Mouse (Mus musculus) v-Abl transformed pro-B cells (cell line): ENCODE data around the gene Mettl6.

Source experiments
- in situ Hi-C, 2 experiments: fragments of 400-800 bp; cut with MboI; formaldehyde crosslinking; loops; one replicate each; pipeline ENCODE4 v1.15.1; 2025; ENCODE audit not compliant: unreplicated experiment in 2 of 2

The Mettl6 gene

DNA sequence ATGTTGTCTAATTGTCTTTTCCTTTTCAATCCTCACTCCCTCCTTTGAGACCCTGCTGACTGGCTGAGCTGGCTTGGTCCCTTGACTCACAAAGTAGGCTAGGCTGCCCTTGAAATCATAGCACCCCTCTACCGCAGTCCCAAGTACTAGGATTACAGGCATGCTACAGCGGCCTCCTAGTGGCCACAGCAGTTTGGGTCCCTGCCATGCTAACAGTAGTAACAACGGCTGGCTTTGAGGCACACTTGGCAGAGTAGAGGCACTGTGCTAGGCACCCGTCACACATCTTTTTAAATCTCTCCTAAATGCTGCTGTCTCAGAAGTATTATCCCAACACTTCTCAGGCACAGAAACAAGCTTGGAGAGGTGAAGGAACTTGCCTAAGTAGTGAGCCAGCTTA lies 8.4 kb downstream of the Mettl6 start:
- in situ Hi-C loops, result loop anchor here in 1 of 2 experiments (25.0 kb wide), 1 partner anchor 1576 kb away; no protein-coding TSS in a partner anchor

DNA sequence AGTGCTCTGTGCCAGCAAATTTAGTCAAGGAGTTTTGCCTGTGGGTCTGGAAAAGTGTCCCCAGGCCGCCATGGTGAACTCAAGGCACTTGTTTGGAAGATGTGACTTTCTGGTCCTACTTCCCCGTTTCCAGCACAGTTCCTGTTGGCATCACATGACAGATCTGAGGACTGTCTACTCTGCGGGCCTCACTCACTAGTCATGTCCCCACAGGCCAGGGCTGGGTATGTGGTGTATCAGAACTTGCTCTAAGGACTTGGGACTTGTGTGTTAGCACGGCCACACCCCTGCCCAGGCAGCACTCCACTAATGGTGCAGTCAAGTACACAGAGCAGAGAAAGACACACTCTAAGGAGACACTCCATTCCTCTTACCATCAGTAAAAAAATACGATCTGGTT lies 12.4 kb downstream of the Mettl6 start:
- in situ Hi-C loops, result loop anchor here in 1 of 2 experiments (25.0 kb wide), 1 partner anchor 1580 kb away; no protein-coding TSS in a partner anchor

DNA sequence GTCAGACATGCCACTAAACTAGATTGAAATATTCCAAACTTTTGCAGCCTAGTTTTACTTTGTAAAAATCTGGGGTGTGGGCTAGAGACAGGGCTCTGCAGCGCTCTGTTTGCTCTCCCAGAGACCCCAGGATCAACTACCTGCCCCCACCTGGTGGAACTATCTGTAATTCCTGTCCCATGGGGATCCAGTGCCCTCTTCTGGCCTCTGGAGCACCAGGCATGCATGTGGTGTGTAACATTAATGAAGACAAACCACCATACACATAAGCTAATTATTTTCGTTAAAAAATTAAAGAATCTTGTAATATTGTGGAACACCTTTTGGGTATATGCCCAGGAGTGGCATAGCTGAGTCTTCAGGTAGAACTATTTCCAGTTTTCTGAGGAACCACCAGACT lies 21.5 kb downstream of the Mettl6 start:
- in situ Hi-C loops, result loop anchor here (5.0 kb wide), 1 partner anchor 256 kb away; the partner anchor contains the start of genes Nisch (in 2 of the 2) and Sema3g (in 2 of the 2)

DNA sequence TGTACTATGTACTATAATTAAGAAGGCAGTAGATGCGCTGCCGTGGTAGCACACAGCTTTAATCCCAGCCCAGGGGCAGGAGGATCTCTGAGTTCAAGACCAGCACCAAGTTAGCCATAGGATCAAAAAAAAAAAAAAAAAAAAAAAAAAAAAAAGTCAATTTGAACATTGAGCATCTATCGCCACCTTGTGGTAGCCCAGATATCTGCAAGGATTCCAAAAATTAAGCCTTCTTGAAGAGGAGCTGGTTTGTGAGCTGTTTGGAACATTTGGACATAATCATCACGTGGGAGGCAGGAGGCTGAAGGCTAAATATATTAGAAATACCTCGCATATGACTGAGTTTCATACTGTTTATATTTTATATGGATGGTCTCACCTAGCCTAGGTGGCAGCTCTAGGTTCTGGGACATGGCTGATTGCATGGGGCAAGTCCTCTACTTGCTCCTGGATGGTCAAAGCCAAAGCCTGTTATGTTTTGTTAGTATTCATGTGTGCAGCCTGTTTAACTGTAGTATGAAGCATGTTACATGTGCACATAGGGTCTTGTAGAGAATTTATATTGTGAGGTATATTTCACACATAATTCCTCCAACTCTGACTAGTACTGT lies 22.3 kb downstream of the Mettl6 start:
- in situ Hi-C loops, result loop anchor here (5.0 kb wide), 1 partner anchor 255 kb away; the partner anchor contains the start of genes Nisch (in 2 of the 2) and Sema3g (in 2 of the 2)

DNA sequence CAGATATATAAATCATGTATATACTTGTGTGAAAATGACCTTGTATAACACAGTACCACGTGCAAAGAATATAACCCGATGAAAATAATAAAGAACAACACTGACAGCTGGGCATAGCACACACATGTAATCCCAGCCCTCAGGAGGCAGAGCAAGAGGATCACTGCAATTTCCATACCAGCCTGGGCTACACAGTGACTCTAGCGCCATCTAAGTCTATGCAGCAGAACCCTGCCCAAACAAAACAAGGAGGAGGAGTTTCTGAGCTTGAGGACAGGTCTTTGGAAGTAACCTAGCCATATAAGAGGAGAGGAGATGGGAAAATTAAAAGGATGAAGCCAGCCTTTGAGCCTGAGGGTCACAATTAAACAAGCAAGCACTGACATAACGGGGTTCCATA lies 25.1 kb downstream of the Mettl6 start:
- in situ Hi-C loops, result loop anchor here (5.0 to 10.0 kb wide), 2 partner anchors 85 to 252 kb away; partner anchors contain the start of genes Nisch (in 2 of the 2) and Sema3g (in 2 of the 2)

DNA sequence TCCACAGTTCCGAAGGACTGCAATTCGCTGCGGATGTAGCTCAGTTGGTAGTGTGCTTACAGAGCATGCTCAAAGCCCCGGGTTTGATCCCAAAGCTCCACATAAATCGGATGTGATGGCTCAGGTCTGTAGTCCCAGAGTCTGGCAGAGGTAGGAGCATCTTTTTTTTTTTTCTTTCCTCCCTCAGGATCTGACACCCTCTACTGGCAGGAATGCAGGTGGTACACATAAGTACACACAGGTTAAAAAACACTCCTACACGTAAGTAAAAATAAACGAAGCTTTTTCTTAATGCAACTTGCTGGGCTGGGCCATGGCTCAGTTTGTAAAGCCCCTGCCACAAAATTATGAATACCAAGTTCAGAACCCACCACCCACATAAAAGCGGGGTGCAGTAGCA lies 30.7 kb downstream of the Mettl6 start:
- in situ Hi-C loops, result loop anchor here (5.0 to 10.0 kb wide), 2 partner anchors 77 to 79 kb away; no protein-coding TSS in a partner anchor

DNA sequence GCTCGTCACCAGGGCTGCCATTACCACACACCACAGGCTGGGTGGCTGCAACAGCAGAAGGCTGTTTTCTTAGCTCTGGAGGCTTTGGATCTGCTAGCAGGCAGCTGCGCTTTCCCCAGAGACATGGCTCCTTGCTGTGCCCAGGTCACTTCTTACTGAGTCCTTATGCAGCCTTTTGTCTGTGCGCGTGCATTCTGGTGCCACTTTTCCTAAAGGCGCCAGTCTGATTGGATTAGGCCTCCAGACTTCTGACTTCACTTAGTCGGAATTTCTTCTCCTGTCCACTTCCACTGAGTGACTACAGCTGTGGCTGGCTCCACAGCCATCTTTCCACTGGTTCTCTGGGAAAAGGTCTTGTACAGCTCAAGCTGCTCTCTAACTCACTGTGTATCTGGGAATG lies 32.0 kb downstream of the Mettl6 start:
- in situ Hi-C loops, result loop anchor here (5.0 to 10.0 kb wide), 2 partner anchors 76 to 78 kb away; no protein-coding TSS in a partner anchor

DNA sequence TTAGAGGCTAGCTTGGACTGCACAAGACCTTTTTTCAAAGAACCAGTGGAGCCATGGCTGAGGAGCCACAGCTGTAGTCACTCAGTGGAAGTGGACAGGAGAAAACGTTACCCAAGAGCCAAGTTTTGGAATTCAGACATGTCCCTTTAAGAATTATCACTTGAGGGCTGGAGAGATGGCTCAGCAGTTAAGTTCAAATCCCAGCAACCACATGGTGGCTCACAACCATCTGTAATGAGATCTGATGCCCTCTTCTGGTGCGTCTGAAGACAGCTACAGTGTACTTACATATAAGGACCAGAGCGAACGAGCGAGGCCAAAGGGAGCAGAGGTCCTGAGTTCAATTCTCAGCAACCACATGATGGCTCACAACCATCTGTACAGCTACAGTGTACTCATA lies 32.6 kb downstream of the Mettl6 start:
- in situ Hi-C loops, result loop anchor here (5.0 to 10.0 kb wide), 2 partner anchors 75 to 77 kb away; no protein-coding TSS in a partner anchor

DNA sequence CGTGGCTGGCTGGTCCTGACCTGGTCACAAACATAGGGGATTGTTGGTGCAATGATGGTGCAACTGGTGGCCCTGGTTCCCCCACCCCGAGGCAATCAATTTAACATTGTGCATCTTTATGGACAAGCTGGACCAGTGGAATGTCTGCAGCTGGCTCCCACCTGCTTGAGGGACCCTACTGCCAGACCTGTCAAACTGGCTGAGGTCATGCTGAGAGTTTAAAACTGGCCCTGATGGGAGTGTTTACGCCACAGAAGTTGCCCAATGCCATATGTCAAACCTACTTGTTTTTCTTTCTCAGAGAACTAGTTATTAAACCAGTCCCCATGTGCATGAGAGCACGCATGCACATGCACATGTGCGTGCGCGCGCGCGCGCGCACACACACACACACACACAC lies 36.8 kb downstream of the Mettl6 start:
- in situ Hi-C loops, result loop anchor here in 1 of 2 experiments (10.0 kb wide), 1 partner anchor 183 kb away; no protein-coding TSS in a partner anchor

DNA sequence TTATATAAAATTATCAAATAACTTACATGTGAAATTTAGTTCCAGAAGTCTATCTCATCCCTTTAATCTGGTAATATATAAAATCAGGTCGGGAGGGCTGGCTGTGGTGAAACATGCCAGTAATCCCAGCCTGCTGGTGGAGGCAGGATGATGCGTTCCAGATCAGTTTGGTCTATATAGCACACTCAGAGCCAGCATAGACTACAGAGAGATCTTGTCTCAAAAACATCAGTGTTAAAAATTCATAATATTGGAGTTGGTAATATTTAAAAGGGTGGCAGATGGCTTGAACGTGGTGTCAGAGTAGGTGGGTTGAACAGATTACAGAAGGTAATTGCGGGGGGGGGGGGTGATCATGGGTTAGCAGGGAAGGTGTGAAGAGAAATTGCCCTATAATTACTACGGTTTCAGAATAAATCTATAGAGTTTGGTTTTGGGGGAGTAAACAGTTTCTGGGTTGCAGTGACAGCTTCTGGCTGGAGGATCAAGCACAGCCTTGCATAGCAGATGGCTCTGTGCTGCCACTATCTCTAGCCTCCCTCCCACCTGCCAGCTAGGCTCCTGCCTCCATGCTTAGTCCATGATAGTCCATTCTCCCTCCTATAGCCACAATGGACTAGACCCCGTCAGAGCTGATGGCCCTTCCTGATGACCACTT lies 38.6 kb downstream of the Mettl6 start:
- in situ Hi-C loops, result loop anchor here in 1 of 2 experiments (10.0 kb wide), 1 partner anchor 181 kb away; no protein-coding TSS in a partner anchor

DNA sequence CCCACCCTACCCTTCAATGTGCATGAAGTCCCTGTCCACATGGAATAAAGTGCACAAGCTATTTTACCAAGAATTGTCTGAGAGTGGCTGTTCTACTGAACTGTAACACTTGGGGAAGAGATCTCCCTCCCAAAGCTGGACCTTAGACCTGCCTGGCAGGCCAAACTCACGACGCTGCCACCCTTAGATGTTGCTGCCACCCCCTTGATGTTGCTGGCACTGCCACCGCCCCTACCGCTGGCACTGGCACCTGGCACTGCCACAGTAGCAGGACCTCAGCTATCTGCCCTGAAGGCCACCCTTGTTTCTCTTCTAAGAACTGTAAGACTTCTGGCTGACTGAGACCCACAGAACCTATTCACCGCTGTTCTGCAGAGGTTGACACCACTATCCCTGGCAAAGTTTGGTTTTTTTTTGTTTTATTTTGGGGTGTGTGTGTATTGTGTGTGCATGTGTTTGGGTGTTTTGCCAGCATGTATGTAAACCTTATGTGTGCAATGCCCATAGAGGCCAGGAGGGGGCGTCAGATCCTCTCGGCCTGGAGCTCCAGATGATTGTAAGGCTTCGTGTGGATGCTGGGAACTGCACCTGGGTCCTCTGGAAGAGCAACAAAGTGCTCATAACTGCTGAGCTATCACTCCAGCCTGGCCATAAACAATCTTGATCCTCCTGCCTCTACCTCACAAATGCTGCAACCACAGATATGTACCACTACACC lies 39.8 kb downstream of the Mettl6 start:
- in situ Hi-C loops, result loop anchor here in 1 of 2 experiments (10.0 kb wide), 1 partner anchor 180 kb away; no protein-coding TSS in a partner anchor

DNA sequence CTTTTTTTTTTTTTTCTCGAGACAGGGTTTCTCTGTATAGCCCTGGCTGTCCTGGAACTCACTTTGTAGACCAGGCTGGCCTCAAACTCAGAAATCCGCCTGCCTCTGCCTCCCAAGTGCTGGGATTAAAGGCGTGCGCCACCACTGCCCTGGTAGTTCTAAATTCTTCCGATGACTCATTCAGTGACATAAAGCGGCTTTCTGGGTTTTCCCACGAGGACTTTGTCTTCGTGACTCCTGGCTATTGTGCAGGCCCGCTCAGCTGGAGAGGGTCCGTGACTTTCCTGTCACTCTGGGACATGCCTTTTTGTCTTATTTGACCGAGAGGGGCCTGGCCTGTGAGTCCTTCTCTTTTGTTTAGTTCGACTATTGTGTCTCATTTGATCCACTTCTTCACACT lies 40.9 kb downstream of the Mettl6 start:
- in situ Hi-C loops, result loop anchor here in 1 of 2 experiments (10.0 kb wide), 1 partner anchor 179 kb away; no protein-coding TSS in a partner anchor

DNA sequence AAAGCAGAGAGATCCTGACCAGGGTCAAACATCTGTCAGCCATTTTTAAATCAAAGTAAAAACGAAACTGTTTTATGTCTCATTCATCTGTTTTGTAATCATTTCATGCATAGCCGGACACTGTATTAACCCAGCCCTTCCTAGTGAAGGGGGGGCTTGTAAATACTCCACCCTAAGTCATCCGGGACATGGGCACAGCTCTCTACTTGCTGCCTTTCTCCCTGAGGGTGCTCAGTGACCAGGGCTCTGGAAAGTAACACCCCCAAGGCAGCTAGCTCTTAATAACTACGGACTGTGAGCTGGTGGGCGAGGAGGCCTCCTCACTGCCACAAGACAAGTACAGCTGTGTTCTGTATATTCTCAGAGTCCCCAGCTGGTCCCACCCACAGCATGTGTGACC lies 45.8 kb downstream of the Mettl6 start:
- in situ Hi-C loops, result no loop called here

DNA sequence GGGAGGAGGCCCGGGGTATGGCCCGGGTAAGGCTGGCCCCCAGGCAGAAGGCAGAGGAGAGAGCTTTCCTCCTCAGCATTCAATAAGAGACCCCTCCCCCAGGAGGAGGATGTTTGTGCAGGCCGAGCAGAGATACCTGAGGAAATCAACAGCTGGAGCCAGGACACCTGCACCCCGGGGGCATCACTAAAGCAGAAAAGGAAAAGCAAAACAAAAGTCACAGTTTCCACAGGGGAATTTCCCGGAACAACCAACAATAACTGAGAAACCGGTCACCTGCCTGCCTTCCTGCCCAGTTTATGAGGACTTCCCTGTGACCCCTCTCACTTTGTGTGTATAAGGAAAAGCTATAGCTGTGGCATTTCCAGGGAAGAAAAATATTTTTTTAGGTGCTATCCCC lies 51.2 kb downstream of the Mettl6 start:
- in situ Hi-C loops, result no loop called here

DNA sequence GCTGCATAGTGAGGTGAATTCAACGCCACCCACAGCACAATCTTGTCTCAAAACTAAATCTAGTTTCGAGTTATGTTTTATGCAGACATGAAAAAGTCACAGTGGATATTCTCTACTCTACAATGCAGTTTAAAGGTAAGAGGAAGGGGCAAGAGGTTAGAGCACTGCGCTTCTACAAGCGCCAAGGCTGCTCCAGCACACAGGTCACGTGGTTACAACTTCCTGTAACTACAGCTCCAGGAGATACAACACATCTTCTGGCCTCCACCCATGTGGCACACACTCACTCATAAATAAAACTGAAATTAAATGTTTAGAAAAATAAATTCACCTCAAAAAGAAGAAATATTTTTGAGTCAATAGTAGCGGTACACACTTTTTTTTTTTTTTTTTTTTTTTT lies 54.1 kb downstream of the Mettl6 start:
- in situ Hi-C loops, result no loop called here

DNA sequence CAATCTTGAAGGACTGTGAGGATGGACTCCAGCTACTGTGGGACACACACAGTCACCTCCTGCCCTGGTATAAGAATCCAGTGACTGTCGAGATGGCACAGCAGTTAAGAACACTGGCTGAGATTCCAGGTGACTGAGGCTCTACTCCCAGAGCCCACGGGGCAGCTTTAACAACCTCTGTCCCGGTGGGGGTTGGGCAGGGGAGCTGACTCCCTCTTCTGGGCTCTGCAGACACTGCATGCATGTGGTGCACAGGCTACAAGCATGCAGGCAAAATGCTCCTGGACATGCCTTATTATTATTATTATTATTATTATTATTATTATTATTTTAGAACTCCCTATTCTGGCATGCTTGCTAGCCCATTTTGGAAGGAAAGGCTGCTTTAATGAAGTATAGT lies 54.6 kb downstream of the Mettl6 start:
- in situ Hi-C loops, result no loop called here

DNA sequence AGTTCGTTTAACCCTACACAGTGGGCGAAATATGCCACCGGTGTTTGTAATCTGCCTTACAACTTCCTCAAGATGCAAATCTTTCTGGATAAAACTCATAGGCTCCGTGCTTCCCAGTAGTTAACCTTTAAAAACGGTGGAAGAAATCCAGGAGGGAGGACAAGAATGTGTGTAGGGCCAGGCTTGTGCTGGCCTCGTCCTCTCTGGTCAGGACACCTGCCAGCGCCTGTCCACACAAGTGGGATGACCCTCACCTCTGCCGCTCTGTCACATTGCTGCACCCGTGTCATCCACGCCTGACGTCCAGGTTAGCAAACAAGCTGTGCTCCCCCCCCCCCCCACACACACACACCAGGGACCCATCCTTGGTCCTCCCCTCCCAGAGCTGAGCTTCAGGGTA lies 55.6 kb downstream of the Mettl6 start:
- in situ Hi-C loops, result loop anchor here (5.0 kb wide), 1 partner anchor 52 kb away; no protein-coding TSS in a partner anchor

DNA sequence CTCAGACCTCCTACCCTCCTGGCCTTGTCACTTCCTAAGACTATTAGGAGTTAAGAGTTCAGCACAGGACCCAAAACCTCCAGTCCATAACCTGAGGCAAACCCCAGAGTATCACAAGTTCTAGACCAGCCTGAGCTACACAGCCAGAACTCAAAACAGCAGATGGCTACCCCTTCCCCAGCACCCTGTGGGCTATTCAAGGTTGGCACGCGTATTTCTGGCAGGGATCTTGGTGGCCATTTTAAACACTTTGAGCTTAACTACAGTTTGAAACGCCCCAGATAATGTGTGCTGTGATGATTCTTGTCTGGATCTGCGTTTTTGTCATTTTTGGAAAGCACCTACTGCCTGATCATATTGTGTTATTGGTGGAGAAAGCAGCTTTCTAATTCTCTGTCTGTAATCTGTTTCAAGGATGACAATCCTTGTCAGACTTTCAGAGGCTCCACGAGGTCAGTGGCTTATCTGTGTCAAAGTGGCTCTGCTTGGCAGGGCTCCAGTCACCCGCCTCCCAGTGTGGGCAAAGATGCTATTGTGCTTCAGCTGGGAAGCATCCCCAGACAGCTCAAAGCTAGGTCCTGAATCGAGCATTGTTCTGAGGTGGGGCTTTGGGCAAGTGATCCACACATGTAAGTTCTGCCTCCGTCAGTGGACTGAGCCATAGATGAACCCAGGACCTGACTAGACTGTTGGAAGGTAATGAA lies 56.9 kb downstream of the Mettl6 start:
- in situ Hi-C loops, result loop anchor here (5.0 kb wide), 1 partner anchor 51 kb away; no protein-coding TSS in a partner anchor

DNA sequence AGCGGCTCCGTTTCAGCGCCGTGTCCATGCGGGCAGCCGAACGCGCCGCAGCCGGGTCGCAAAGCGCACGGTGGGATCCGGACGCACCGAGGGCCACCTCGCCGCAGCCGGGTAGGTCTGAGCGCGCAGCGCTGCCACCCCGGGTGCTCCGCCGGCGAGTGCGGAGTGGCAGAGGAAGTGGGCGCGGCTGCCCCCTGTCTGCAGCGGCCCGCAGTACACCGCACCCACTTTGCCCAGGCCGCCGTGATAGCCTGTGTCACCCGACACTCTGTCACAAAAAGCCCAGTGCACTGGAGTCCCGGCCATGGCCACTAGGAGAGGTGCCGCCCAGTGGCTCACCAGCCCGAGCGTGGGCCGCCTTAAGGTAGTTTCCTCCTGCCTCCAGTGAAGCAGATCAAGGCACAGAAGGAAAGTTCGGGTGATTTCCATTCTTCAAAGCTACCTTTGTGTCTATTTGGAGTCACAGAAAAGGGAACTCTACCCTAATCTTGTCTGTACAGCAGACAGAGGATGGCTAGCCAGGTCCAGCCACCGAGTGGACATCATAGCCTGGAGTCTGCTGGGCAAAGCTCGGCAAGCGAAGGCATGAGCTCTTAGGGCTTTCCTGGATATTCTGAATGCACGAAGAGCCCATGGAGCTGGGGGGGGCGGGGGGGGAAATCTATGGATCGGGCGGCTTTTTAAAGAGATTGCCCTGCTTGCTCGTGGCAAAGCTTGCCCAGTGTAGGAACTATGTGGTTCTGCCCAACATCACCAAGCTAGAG lies 58.7 kb downstream of the Mettl6 start, which contains the start of gene Sh3bp5:
Gene Sh3bp5, minus strand, starts transcription at position 149 of the 764 bp plus-strand sequence.
- in situ Hi-C loops, result loop anchor here (5.0 kb wide), 1 partner anchor 49 kb away; no protein-coding TSS in a partner anchor
